Mouse (Mus musculus): Measurements from ENCODE around the gene C330007P06Rik. TPM values are rescaled to one million over a fixed set of nuclear protein-coding genes. Genes with fewer than 3 reads are reported as not detected.
"Not testable (repeated sequence)": the region's sequence is repeated elsewhere in the genome, so short reads cannot be mapped to it uniquely, and the experiment has no call there.

C330007P06Rik gene
- polyA plus RNA-seq, 1 experiment, result 6.6 TPM

DNA sequence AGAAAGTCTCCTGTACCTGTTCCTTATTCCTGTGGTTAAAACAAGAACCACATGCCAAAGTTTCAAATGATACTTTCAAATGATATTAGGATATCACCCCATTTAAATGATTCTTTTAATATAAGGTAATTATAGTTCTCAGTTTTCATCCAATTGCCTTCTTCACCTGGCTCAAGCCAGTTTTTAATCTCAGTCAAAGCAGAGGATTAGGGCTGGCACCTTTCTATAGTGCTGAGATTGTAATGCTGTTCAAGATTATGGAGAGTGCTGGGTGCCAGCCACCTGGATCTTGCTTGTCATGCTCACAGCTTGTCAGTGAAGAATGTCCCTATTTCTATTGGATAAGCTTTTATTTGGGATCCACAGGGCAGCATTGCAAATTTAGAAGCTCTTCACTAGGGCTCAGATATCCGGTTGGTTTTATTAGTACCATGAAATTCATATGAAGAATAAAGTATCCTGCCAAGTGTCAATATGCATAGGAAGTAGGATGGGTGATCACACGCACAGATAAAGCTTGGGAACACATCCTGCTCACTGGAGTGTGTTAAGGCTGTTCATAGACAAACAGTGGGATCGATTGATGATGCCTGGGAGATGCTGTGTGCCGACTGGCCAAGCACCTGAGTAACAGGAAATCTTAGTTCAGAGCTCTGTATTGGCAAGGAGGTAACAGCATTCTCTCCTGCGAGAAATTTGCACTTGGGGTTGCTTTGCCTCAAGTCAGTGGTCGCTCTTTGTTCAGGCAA lies 74.6 kb downstream of the C330007P06Rik start:
- Histone ChIP-seq H3K4me2 (ENCODE audit: low read depth) (no peak overlapping the region), H3K27me3 (ENCODE audit: control insufficient read depth, insufficient read depth, insufficient read length) (no peaks in the 10 kb centered on the region), H3ac (ENCODE audit: control insufficient read depth, insufficient read length) (no peak overlapping the region), H3K79me2 (ENCODE audit: control insufficient read depth, insufficient read depth) (peaks cover 5% of the 10 kb centered on the region), H3K4me3 (no peak overlapping the region), H3K36me3 (ENCODE audit: control insufficient read depth, insufficient read depth) (peaks cover 10% of the 10 kb centered on the region)
- no peak for TF ChIP-seq USF1 (IDR thresholded peaks at IDR 0.05; ENCODE audit: low read depth)
- no peak for TF ChIP-seq POLR2A (IDR thresholded peaks at IDR 0.05; ENCODE audit: insufficient read length, low read depth)
- no peak for TF ChIP-seq MAX (IDR thresholded peaks at IDR 0.05; ENCODE audit: low read depth)
- no peak for TF ChIP-seq TCF3 (IDR thresholded peaks at IDR 0.05; ENCODE audit: insufficient read length, low read depth)
- no peak for TF ChIP-seq TCF12 (IDR thresholded peaks at IDR 0.05; ENCODE audit: insufficient read depth, poor library complexity, severe bottlenecking)
- no peak for TF ChIP-seq CEBPB (IDR thresholded peaks at IDR 0.05; ENCODE audit: insufficient read depth, poor library complexity, severe bottlenecking)
- TF ChIP-seq MYOG (IDR thresholded peaks at IDR 0.05; ENCODE audit: control insufficient read depth in 1 of 3, insufficient read depth in 1 of 3, insufficient read length in 2 of 3, low read depth in 2 of 3), result no peak
- TF ChIP-seq POLR2AphosphoS2 (IDR thresholded peaks at IDR 0.05; ENCODE audit: insufficient read length, low read depth), result peak; percentile 78
- no peak for TF ChIP-seq MYOD1 (IDR thresholded peaks at IDR 0.05; ENCODE audit: control insufficient read depth in 1 of 3, insufficient read length in 2 of 3, low read depth in 2 of 3)

DNA sequence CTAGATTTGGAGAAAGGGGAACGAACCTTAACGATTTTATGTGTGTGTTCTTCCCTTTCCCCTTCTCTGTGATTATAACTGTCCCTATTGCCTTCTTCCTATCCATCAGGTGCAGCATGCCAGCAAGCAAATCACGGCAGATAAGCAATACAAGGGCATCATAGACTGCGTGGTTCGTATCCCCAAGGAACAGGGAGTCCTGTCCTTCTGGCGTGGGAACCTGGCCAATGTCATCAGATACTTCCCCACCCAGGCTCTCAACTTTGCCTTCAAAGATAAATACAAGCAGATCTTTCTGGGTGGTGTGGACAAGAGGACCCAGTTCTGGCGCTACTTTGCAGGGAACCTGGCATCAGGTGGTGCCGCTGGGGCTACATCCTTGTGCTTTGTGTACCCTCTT lies 77.2 kb downstream of the C330007P06Rik start:
- peak overlapping the region; percentile 73 for H3K4me2 ChIP-seq (ENCODE audit: low read depth)
- H3ac ChIP-seq (ENCODE audit: control insufficient read depth, insufficient read length), result peak overlapping the region; percentile 55
- H3K27me3 ChIP-seq (ENCODE audit: control insufficient read depth, insufficient read depth, insufficient read length); H3K79me2 ChIP-seq (ENCODE audit: control insufficient read depth, insufficient read depth): not testable (repeated sequence)
- H3K36me3 ChIP-seq (ENCODE audit: control insufficient read depth, insufficient read depth), result peaks cover 10% of the 10 kb centered on the region
- H3K4me3 ChIP-seq, result peak overlapping the region; percentile 79

- Histone ChIP-seq H3K4me3 (peak overlapping the region; percentile 79), H3K4me2 (ENCODE audit: low read depth) (peak overlapping the region; percentile 73), H3K27me3 (ENCODE audit: control insufficient read depth, insufficient read depth, insufficient read length) (no peaks in the 10 kb centered on the region), H3K36me3 (ENCODE audit: control insufficient read depth, insufficient read depth) (peaks cover 10% of the 10 kb centered on the region), H3ac (ENCODE audit: control insufficient read depth, insufficient read length) (peak overlapping the region; percentile 55), H3K79me2 (ENCODE audit: control insufficient read depth, insufficient read depth) (peaks cover 5% of the 10 kb centered on the region)
- TF ChIP-seq POLR2AphosphoS2 (IDR thresholded peaks at IDR 0.05; ENCODE audit: insufficient read length, low read depth) (peak; percentile 87), CEBPB (IDR thresholded peaks at IDR 0.05; ENCODE audit: insufficient read depth, poor library complexity, severe bottlenecking) (no peak), MYOG (IDR thresholded peaks at IDR 0.05; ENCODE audit: control insufficient read depth in 1 of 3, insufficient read depth in 1 of 3, insufficient read length in 2 of 3, low read depth in 2 of 3) (peak in 1 of 3 experiments; percentile 14), MYOD1 (IDR thresholded peaks at IDR 0.05; ENCODE audit: control insufficient read depth in 1 of 3, insufficient read length in 2 of 3, low read depth in 2 of 3) (no peak), SRF (IDR thresholded peaks at IDR 0.05; ENCODE audit: control insufficient read depth, insufficient read length, low read depth) (no peak), MAX (IDR thresholded peaks at IDR 0.05; ENCODE audit: low read depth) (no peak), POLR2A (IDR thresholded peaks at IDR 0.05; ENCODE audit: insufficient read length, low read depth) (peak; percentile 91)
Measured at GRCm38 (mm10) chrX:36796163-36796581, 77.7 kb downstream of the C330007P06Rik start.

DNA sequence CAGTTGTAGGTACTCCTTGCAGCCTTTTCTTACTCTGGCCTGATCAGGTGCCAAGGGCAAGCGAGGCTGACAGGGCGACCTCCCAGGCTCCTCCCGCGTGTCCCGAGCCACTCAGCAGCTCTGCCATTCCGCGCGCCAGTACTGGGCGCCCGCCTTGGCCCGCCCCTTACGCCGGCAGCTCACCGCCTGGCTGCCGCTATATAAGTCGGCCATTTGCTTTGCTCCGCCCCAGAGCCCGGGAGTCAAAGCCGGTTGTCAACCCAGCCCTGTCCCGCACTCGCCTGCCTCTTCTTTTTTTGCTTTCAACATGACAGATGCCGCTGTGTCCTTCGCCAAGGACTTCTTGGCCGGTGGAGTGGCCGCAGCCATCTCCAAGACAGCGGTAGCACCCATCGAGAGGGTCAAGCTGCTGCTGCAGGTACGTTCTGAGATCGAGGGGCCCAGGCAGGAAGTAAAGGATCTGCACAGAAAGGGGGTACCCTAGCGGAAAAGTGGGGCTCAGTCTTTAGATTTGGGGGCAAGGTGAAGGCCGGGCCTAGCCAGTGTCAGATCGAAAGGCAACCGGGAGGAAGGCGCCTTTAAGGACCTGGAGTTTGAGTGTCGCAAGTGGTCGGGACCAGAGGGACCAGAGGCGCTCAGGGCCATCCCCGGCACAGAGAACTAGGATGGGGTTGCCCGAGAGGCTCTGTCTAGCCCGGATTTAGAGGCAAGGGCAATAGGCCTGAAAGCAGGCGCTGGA lies 78.3 kb downstream of the C330007P06Rik start, which contains the start of gene Slc25a5:
Gene Slc25a5 (plus strand): TSS at position 228 of the 739 bp plus-strand sequence.
- H3K4me2 ChIP-seq (ENCODE audit: low read depth), result peak within 1 kb of the TSS; percentile 73
- peak within 1 kb of the TSS; percentile 55 for H3ac ChIP-seq (ENCODE audit: control insufficient read depth, insufficient read length)
- peaks cover 5% of the 10 kb centered on the region for H3K79me2 ChIP-seq (ENCODE audit: control insufficient read depth, insufficient read depth)
- TF ChIP-seq POLR2A (IDR thresholded peaks at IDR 0.05; ENCODE audit: insufficient read length, low read depth) (peak; percentile 71), USF1 (IDR thresholded peaks at IDR 0.05; ENCODE audit: low read depth) (no peak), POLR2AphosphoS2 (IDR thresholded peaks at IDR 0.05; ENCODE audit: insufficient read length, low read depth) (peak; percentile 48), MAX (IDR thresholded peaks at IDR 0.05; ENCODE audit: low read depth) (no peak), MYOG (IDR thresholded peaks at IDR 0.05; ENCODE audit: control insufficient read depth in 1 of 3, insufficient read depth in 1 of 3, insufficient read length in 2 of 3, low read depth in 2 of 3) (no peak), TCF3 (IDR thresholded peaks at IDR 0.05; ENCODE audit: insufficient read length, low read depth) (no peak)
- H3K4me3 ChIP-seq, result peak within 1 kb of the TSS; percentile 79
- peaks cover 10% of the 10 kb centered on the region for H3K36me3 ChIP-seq (ENCODE audit: control insufficient read depth, insufficient read depth)
- H3K27me3 ChIP-seq (ENCODE audit: control insufficient read depth, insufficient read depth, insufficient read length), result no peaks in the 10 kb centered on the region

- H3K4me2 ChIP-seq (ENCODE audit: low read depth), result no peak overlapping the region
- H3K4me3 ChIP-seq, result no peak overlapping the region
- no peak overlapping the region for H3ac ChIP-seq (ENCODE audit: control insufficient read depth, insufficient read length)
- no peaks in the 10 kb centered on the region for H3K27me3 ChIP-seq (ENCODE audit: control insufficient read depth, insufficient read depth, insufficient read length)
- TF ChIP-seq MYOD1 (IDR thresholded peaks at IDR 0.05; ENCODE audit: control insufficient read depth in 1 of 3, insufficient read length in 2 of 3, low read depth in 2 of 3), result no peak
- TF ChIP-seq E2F4 (IDR thresholded peaks at IDR 0.05; ENCODE audit: insufficient read depth), result no peak
- TF ChIP-seq MAX (IDR thresholded peaks at IDR 0.05; ENCODE audit: low read depth), result no peak
- no peak for TF ChIP-seq MYOG (IDR thresholded peaks at IDR 0.05; ENCODE audit: control insufficient read depth in 1 of 3, insufficient read depth in 1 of 3, insufficient read length in 2 of 3, low read depth in 2 of 3)
- no peak for TF ChIP-seq POLR2AphosphoS2 (IDR thresholded peaks at IDR 0.05; ENCODE audit: insufficient read length, low read depth)
- TF ChIP-seq REST (IDR thresholded peaks at IDR 0.05; ENCODE audit: insufficient read depth, insufficient read length), result no peak
- TF ChIP-seq TCF3 (IDR thresholded peaks at IDR 0.05; ENCODE audit: insufficient read length, low read depth), result no peak
- no peak for TF ChIP-seq CEBPB (IDR thresholded peaks at IDR 0.05; ENCODE audit: insufficient read depth, poor library complexity, severe bottlenecking)
- TF ChIP-seq SRF (IDR thresholded peaks at IDR 0.05; ENCODE audit: control insufficient read depth, insufficient read length, low read depth), result no peak
- no peak for TF ChIP-seq USF1 (IDR thresholded peaks at IDR 0.05; ENCODE audit: low read depth)
- TF ChIP-seq POLR2A (IDR thresholded peaks at IDR 0.05; ENCODE audit: insufficient read length, low read depth), result no peak
- TF ChIP-seq TCF12 (IDR thresholded peaks at IDR 0.05; ENCODE audit: insufficient read depth, poor library complexity, severe bottlenecking), result no peak
- H3K79me2 ChIP-seq (ENCODE audit: control insufficient read depth, insufficient read depth), result peaks cover 5% of the 10 kb centered on the region
- H3K36me3 ChIP-seq (ENCODE audit: control insufficient read depth, insufficient read depth), result peaks cover 10% of the 10 kb centered on the region
Measured at GRCm38 (mm10) chrX:36794571-36794970, 79.3 kb downstream of the C330007P06Rik start.

All from myocyte (in vitro differentiated cells).